Mouse (Mus musculus): ENCODE data around the gene Pik3ap1. TPM values are rescaled to one million over a fixed set of nuclear protein-coding genes. Genes with fewer than 3 reads are reported as not detected.

Pik3ap1 gene
- total and polyA plus RNA-seq, 3 experiments, result 1.3 to 2.0 (median 2.0) TPM

DNA sequence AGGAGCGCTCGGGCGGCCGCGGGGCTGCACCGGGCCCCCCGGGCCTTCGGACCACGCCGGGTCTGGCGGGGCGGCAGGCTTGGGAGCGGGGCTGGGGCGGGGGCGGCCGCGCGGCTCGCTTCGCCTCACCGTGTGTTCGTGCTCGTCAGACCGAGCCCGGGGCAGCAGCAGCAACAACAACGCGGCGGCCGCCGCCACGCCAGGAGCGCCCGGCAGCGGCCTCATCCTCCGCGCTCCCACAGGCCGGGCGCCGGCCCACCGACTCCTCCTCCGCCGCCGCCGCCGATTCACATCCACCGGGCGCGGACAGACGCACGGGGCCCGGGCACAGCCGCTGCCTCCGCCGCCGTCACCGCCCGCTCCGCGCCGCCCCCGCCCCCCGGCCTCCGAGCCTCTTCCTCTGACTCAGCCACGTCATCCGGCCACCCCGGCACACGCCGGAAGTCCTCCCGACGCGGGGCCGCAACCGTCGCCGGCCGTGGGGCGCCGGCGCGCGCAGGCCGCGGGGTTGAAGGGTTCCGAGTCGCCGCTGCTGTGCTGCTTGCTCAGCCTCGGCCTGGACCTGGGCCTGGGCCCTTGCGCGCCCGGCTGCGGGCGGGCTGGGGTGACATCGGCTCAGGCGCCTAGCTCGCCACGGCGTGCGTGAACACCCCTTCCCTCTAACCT is 121.1 kb downstream of the Pik3ap1 start, which contains the start of gene Tm9sf3:
Tm9sf3 (minus strand) TSS at position 368 of the 666 bp plus-strand sequence.
- Histone ChIP-seq H3K36me3 (ENCODE audit: control insufficient read depth, insufficient read depth, low read length) (peaks cover 5% of the 10 kb centered on the region), H3K27ac (peak within 1 kb of the TSS; percentile 97), H3K4me1 (ENCODE audit: control insufficient read depth, insufficient read depth, low read length) (peaks cover 10% of the 10 kb centered on the region), H3K9ac (ENCODE audit: low read depth, low read length) (peak within 1 kb of the TSS; percentile 87), H3K79me2 (replicated peaks; ENCODE audit: control insufficient read depth, insufficient read depth, low read length) (peaks cover 4% of the 10 kb centered on the region), H3K4me3 (peak within 1 kb of the TSS; percentile 72), H3K27me3 (ENCODE audit: control insufficient read depth, insufficient read depth, low read length) (no peaks in the 10 kb centered on the region)
- intact Hi-C loops (cut with DNase I), result loop anchor here (5.0 kb wide), 3 partner anchors 219 to 431 kb away; partner anchors contain the start of genes Ccnj, Lcor and Zfp518a
- WGBS, result under 1% methylated on average over 91 of the region's 98 CpGs
- TF ChIP-seq POLR2A (IDR thresholded peaks at IDR 0.05; ENCODE audit: insufficient read depth, low read depth, low read length) (peak; percentile 81), EP300 (IDR thresholded peaks at IDR 0.05; ENCODE audit: insufficient read depth, low read depth, low read length) (0 out of 2 replicates have a peak, but pooled peaks have one; percentile 27), CTCF (IDR thresholded peaks at IDR 0.05) (no peak)
- DNase-seq, result peak; percentile 90 to 92

DNA sequence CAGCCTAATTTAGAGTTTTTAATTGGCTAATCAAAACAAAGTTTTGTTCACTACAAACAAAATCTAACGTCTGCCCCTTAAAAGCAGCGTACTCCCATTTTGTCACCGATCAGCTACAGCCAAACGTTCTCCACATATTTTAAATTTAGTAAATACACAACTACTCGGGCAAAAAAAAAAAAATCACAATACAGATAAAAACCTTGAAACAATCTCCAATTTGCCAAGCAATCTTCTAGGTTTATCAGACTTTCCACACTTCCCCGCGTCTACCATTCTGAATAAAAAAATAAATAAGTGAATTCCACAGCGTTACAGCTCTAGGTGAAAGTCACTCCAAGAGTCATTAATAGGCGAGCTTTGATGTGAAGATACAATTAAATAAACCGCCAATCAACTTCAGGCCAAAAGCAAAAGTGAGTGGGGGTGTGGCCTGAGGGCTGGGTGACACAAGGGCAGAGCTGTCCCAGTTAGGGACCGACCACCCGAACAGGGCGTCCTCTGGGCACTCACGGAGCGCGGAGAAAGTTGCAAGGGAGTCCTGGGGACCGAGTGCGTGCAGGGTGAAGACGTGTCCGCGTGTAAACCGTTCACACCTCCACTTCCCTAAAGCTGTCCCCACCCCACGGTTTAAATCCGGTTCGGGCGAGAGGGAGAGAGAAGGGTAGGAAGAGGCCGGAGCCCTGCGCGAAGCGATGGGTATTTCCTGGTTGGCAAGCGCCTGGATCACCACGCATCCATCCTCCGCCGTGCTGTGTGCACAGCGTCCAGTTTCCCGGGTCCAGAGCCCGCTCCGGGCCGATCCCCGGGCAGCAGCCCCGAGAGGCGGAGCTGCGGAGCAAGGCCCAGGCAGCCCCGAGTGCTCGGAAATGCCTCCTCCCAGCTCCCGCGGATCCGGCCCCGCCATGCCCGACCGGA is 121.9 kb downstream of the Pik3ap1 start:
- Histone ChIP-seq H3K27me3 (ENCODE audit: control insufficient read depth, insufficient read depth, low read length) (no peaks in the 10 kb centered on the region), H3K4me3 (peak overlapping the region; percentile 72), H3K9ac (ENCODE audit: low read depth, low read length) (peak overlapping the region; percentile 87), H3K27ac (peak overlapping the region; percentile 97), H3K4me1 (ENCODE audit: control insufficient read depth, insufficient read depth, low read length) (peaks cover 10% of the 10 kb centered on the region), H3K79me2 (replicated peaks; ENCODE audit: control insufficient read depth, insufficient read depth, low read length) (peaks cover 4% of the 10 kb centered on the region), H3K36me3 (ENCODE audit: control insufficient read depth, insufficient read depth, low read length) (peaks cover 7% of the 10 kb centered on the region)
- TF ChIP-seq CTCF (IDR thresholded peaks at IDR 0.05) (0 out of 2 replicates have a peak, but pooled peaks have one; percentile 11), EP300 (IDR thresholded peaks at IDR 0.05; ENCODE audit: insufficient read depth, low read depth, low read length) (no peak)
- intact Hi-C loops (cut with DNase I), result loop anchor here (5.0 kb wide), 3 partner anchors 219 to 431 kb away; partner anchors contain the start of genes Ccnj, Lcor and Zfp518a
- WGBS, result 3% methylated on average over 51 of the region's 51 CpGs
- peak; percentile 86 to 88 for DNase-seq

DNA sequence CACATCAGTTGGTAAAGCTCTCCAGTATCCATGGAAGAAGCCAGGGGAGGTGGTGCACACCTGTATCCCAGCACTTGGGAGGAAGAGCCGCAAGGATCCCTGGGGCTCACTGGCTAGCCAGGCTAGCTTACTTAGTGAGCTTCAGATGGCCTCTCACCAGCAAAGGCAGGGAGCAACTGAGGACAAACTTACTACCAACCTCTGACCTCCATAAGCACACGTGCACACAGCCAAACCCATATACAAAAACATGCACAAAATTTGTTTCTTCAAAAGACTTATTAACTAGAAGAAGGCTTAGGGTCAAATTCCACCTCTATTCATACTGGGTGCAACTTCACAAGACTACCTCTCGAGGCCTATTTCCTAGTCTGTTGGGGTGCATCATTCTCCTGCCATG is 124.2 kb downstream of the Pik3ap1 start:
- peaks cover 10% of the 10 kb centered on the region for H3K79me2 ChIP-seq (replicated peaks; ENCODE audit: control insufficient read depth, insufficient read depth, low read length)
- H3K4me1 ChIP-seq (ENCODE audit: control insufficient read depth, insufficient read depth, low read length), result peaks cover 12% of the 10 kb centered on the region
- DNase-seq, result no peak
- peaks cover 12% of the 10 kb centered on the region for H3K36me3 ChIP-seq (ENCODE audit: control insufficient read depth, insufficient read depth, low read length)
- intact Hi-C loops (cut with DNase I), result loop anchor here (5.0 kb wide), 3 partner anchors 222 to 428 kb away; partner anchors contain the start of genes Ccnj, Lcor and Zfp518a
- H3K9ac ChIP-seq (ENCODE audit: low read depth, low read length), result no peak overlapping the region
- TF ChIP-seq POLR2A (IDR thresholded peaks at IDR 0.05; ENCODE audit: insufficient read depth, low read depth, low read length) (no peak), EP300 (IDR thresholded peaks at IDR 0.05; ENCODE audit: insufficient read depth, low read depth, low read length) (no peak), CTCF (IDR thresholded peaks at IDR 0.05) (no peak)
- no peaks in the 10 kb centered on the region for H3K27me3 ChIP-seq (ENCODE audit: control insufficient read depth, insufficient read depth, low read length)
- H3K27ac ChIP-seq, result no peak overlapping the region
- WGBS, result 74% methylated on average over 3 of the region's 3 CpGs
- no peak overlapping the region for H3K4me3 ChIP-seq

GRCm38 (mm10) chr19:41259256-41259655 is 125.6 kb downstream of the Pik3ap1 start:
- Histone ChIP-seq H3K9ac (ENCODE audit: low read depth, low read length) (no peak overlapping the region), H3K79me2 (replicated peaks; ENCODE audit: control insufficient read depth, insufficient read depth, low read length) (peaks cover 11% of the 10 kb centered on the region), H3K27me3 (ENCODE audit: control insufficient read depth, insufficient read depth, low read length) (no peaks in the 10 kb centered on the region), H3K36me3 (ENCODE audit: control insufficient read depth, insufficient read depth, low read length) (peaks cover 16% of the 10 kb centered on the region), H3K27ac (no peak overlapping the region), H3K4me3 (no peak overlapping the region), H3K4me1 (ENCODE audit: control insufficient read depth, insufficient read depth, low read length) (peaks cover 10% of the 10 kb centered on the region)
- intact Hi-C loops (cut with DNase I), result no loop called here
- TF ChIP-seq CTCF (IDR thresholded peaks at IDR 0.05) (no peak), EP300 (IDR thresholded peaks at IDR 0.05; ENCODE audit: insufficient read depth, low read depth, low read length) (no peak), POLR2A (IDR thresholded peaks at IDR 0.05; ENCODE audit: insufficient read depth, low read depth, low read length) (no peak)
- no peak for DNase-seq
- WGBS, result 82% methylated on average over 6 of the region's 6 CpGs

DNA sequence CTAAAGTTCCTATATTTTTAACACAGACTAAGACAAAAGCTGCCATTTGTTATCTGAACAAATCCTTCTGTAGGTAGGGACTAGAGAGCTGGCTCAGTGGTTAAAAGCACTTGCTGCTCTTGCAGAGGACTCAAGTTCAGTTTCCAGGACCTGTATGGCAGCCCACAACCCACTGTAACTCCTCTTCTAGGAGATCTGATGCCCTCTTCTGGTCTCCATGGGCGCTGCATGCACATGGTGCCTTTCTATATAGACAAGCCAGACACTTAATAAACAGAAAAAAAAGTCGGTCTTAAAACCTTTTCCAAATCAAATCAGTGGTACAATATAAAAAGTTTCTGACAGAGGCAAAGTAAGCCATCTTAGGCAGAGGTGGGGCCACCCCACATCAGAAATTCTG is 126.2 kb downstream of the Pik3ap1 start:
- 44% methylated on average over 2 of the region's 2 CpGs for WGBS
- no peak overlapping the region for H3K9ac ChIP-seq (ENCODE audit: low read depth, low read length)
- TF ChIP-seq EP300 (IDR thresholded peaks at IDR 0.05; ENCODE audit: insufficient read depth, low read depth, low read length), result no peak
- peak; percentile 72 for TF ChIP-seq CTCF (IDR thresholded peaks at IDR 0.05)
- TF ChIP-seq POLR2A (IDR thresholded peaks at IDR 0.05; ENCODE audit: insufficient read depth, low read depth, low read length), result no peak
- H3K36me3 ChIP-seq (ENCODE audit: control insufficient read depth, insufficient read depth, low read length), result peaks cover 16% of the 10 kb centered on the region
- intact Hi-C loops (cut with DNase I), result no loop called here
- H3K79me2 ChIP-seq (replicated peaks; ENCODE audit: control insufficient read depth, insufficient read depth, low read length), result peaks cover 11% of the 10 kb centered on the region
- DNase-seq, result peak; percentile 24 to 52
- peaks cover 10% of the 10 kb centered on the region for H3K4me1 ChIP-seq (ENCODE audit: control insufficient read depth, insufficient read depth, low read length)
- no peak overlapping the region for H3K4me3 ChIP-seq
- H3K27ac ChIP-seq, result no peak overlapping the region
- no peaks in the 10 kb centered on the region for H3K27me3 ChIP-seq (ENCODE audit: control insufficient read depth, insufficient read depth, low read length)
